Mouse (Mus musculus) limb, embryonic 13.5 days (tissue): ENCODE measurements around the gene Cdh3. TPM values are rescaled to one million over a fixed set of nuclear protein-coding genes. Genes with fewer than 3 reads are reported as not detected.

Experiments
- ATAC-seq: fragments of 200-750 bp; cut with Nextera tagmentation; 2 replicates; pipeline ENCODE4 v1.8.0; 2017; ENCODE audit warnings: low read depth, moderate number of reproducible peaks, moderate TSS enrichment; ENCODE audit not compliant: low FRiP score
- H3K27ac ChIP-seq: fragments of 300-500 bp; sonication (generic); 2 replicates; pipeline ENCODE4 v1.5.1; 2015; ENCODE audit warnings: inconsistent platforms, mild to moderate bottlenecking, moderate library complexity
- H3K27me3 ChIP-seq: fragments of 300-500 bp; sonication (generic); 2 replicates; pipeline ENCODE4 v1.6.1; 2015; ENCODE audit warnings: mild to moderate bottlenecking, inconsistent platforms
- H3K36me3 ChIP-seq: fragments of 300-500 bp; sonication (generic); 2 replicates; pipeline ENCODE4 v1.6.1; 2015; ENCODE audit warnings: inconsistent platforms, mild to moderate bottlenecking, moderate library complexity
- H3K4me1 ChIP-seq: fragments of 300-500 bp; sonication (generic); 2 replicates; pipeline ENCODE4 v1.6.1; 2015; ENCODE audit warnings: inconsistent platforms
- H3K4me2 ChIP-seq: fragments of 300-500 bp; sonication (generic); replicated peaks from 2 replicates; pipeline ENCODE4 v1.6.1; 2015; ENCODE audit warnings: inconsistent platforms, mild to moderate bottlenecking, moderate library complexity
- H3K4me3 ChIP-seq: fragments of 300-500 bp; sonication (generic); 2 replicates; pipeline ENCODE4 v1.5.1; 2015; ENCODE audit warnings: moderate library complexity, mild to moderate bottlenecking, inconsistent platforms
- H3K9ac ChIP-seq: fragments of 300-500 bp; sonication (generic); 2 replicates; pipeline ENCODE4 v1.6.1; 2015; ENCODE audit warnings: mild to moderate bottlenecking, inconsistent platforms
- H3K9me3 ChIP-seq: fragments of 300-500 bp; sonication (generic); 2 replicates; pipeline ENCODE4 v1.6.1; 2016; ENCODE audit warnings: inconsistent platforms
- WGBS: fragments of 180-500 bp; shearing (Covaris S2); methylation state at CpG from one replicate; pipeline ENCODE4 v1.1.7; 2015; 5-methylcytosine and 5-hydroxymethylcytosine counted together
- polyA plus RNA-seq: library from polyadenylated mRNA; unstranded; fragments of >200 nt; fragmentation: Nextera tagmentation; extraction: Ambion mirVana; gene quantifications from 2 replicates; pipeline ENCODE4 v1.2.1, GENCODE M21; 2015

Gene Cdh3
- 55.9 and 57.5 TPM in 2 replicates for polyA plus RNA-seq

GRCm38 (mm10) chr8:106510365-106510975 is at the start of gene Cdh3:
TSS of gene Cdh3 (plus strand) at chr8:106510891.
- peak within 1 kb of the TSS; percentile 96 for H3K27ac ChIP-seq
- no peaks in the 10 kb centered on the region for H3K9me3 ChIP-seq
- H3K4me2 ChIP-seq = peak within 1 kb of the TSS; percentile 83
- H3K4me3 ChIP-seq = peak within 1 kb of the TSS; percentile 64
- peak; percentile 51; the same call in 1 of the 2 replicates for ATAC-seq
- peak within 1 kb of the TSS; percentile 85 for H3K9ac ChIP-seq
- H3K4me1 ChIP-seq = peaks cover 75% of the 10 kb centered on the region
- under 1% methylated on average over 34 of the region's 34 CpGs for WGBS
- H3K36me3 ChIP-seq = 0 out of 2 replicates have a peak, but pooled peaks cover 3% of the 10 kb centered on the region
- peaks cover 8% of the 10 kb centered on the region for H3K27me3 ChIP-seq

GRCm38 (mm10) chr8:106462131-106462530 is 48.6 kb upstream of the Cdh3 start:
- no peak overlapping the region for H3K9ac ChIP-seq
- no peaks in the 10 kb centered on the region for H3K36me3 ChIP-seq
- H3K4me2 ChIP-seq = no peak overlapping the region
- no peaks in the 10 kb centered on the region for H3K4me1 ChIP-seq
- H3K4me3 ChIP-seq = no peak overlapping the region
- WGBS = 75% methylated on average over 5 of the region's 5 CpGs
- H3K27me3 ChIP-seq = no peaks in the 10 kb centered on the region
- no peak for ATAC-seq
- H3K9me3 ChIP-seq = no peaks in the 10 kb centered on the region
- H3K27ac ChIP-seq = no peak overlapping the region

GRCm38 (mm10) chr8:106463795-106464194 is 46.9 kb upstream of the Cdh3 start:
- no peak overlapping the region for H3K4me3 ChIP-seq
- no peaks in the 10 kb centered on the region for H3K27me3 ChIP-seq
- WGBS = 89% methylated on average over 6 of the region's 6 CpGs
- no peak overlapping the region for H3K9ac ChIP-seq
- H3K4me2 ChIP-seq = no peak overlapping the region
- no peaks in the 10 kb centered on the region for H3K36me3 ChIP-seq
- H3K9me3 ChIP-seq = no peaks in the 10 kb centered on the region
- no peak for ATAC-seq
- no peaks in the 10 kb centered on the region for H3K4me1 ChIP-seq
- H3K27ac ChIP-seq = no peak overlapping the region

DNA sequence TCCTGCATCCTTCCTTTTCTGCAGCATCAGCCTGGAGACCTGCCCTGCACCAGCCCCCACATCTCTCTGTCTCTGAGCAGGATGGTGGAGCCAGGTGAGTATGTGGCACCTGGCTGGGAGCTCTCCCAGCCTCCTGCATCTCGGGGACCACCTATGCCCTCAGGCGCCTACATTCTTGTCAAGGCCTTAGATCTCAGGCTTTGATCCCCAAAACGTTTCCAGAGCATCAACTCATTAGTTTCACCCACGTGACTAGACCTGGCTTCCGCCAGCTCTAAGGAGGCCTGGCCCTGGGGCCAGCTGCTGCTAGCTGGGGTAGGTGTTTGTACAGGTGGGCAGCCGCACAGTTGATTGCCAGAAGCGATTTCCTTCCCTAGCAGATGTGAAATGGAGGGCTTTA is 41.2 kb upstream of the Cdh3 start:
- Histone ChIP-seq H3K4me1 (peaks cover 9% of the 10 kb centered on the region), H3K27me3 (no peaks in the 10 kb centered on the region), H3K9ac (no peak overlapping the region), H3K4me3 (no peak overlapping the region), H3K4me2 (no peak overlapping the region), H3K27ac (no peak overlapping the region), H3K36me3 (no peaks in the 10 kb centered on the region), H3K9me3 (no peaks in the 10 kb centered on the region)
- ATAC-seq = peak; percentile 57; the same call in 1 of the 2 replicates
- 12% methylated on average over 7 of the region's 7 CpGs for WGBS

DNA sequence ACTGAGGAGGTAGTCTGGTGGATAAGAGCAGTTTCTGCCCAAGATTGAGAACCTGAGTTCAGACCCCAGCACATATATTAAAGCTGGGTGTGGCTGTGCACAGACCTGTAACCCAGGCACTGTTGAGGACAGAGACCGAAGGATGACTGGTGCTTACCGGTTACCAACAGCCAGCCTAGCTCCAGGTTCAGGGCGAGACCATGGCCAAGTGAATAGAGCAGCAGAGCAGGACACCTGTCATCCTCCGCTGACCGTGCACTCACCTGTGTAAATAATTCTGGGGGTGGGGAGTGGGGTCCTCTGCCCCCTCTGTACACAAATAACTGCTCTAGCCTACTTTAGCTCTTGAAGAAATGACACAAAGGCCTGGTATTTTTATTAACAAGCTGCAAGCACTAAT is 36.7 kb upstream of the Cdh3 start:
- peaks cover 9% of the 10 kb centered on the region for H3K4me1 ChIP-seq
- no peak overlapping the region for H3K9ac ChIP-seq
- WGBS = 92% methylated on average over 5 of the region's 5 CpGs
- no peaks in the 10 kb centered on the region for H3K36me3 ChIP-seq
- ATAC-seq = no peak
- 0 out of 2 replicates have a peak, but pooled peaks cover 5% of the 10 kb centered on the region for H3K9me3 ChIP-seq
- no peaks in the 10 kb centered on the region for H3K27me3 ChIP-seq
- H3K4me2 ChIP-seq = no peak overlapping the region
- no peak overlapping the region for H3K27ac ChIP-seq
- no peak overlapping the region for H3K4me3 ChIP-seq

DNA sequence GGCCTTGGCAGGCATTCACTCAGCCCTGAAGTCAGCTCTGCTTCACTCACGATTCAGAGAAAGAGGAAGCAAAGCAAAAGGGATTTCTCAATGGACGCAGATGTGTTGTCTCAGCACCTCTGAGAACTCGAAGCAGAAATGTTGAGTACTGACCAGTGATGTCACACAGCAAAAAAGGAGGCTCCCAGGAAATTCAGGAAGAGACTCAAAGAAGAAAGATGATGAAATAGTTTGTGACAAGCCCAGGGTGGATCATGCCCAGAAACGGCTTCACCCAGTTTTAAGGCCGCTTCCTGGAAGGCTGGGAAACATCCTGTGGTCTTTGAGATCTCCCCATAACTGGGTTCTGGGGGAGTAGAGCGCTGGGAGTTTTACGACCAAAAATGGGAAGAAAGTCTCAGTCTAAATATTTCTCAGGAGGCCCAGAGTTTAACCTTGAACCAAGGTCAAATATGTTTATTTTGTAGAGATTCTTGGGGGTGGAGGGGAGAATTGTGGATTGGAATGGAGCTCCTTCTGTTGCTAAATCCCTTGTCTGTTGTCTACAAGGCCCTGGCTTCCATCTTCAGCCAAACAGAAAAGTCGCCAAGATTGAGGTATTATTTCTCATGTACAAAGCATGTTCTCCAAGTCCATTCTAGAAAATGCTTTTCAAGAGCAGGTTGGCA is 10.5 kb upstream of the Cdh3 start, which contains the start of gene 6030452D12Rik:
6030452D12Rik (plus strand) TSS at position 505 of the 668 bp plus-strand sequence.
- Histone ChIP-seq H3K4me3 (no peak within 1 kb of the TSS), H3K36me3 (no peaks in the 10 kb centered on the region), H3K4me1 (peaks cover 26% of the 10 kb centered on the region), H3K27ac (peak within 1 kb of the TSS; percentile 40; the same call in 1 of the 2 replicates), H3K4me2 (no peak within 1 kb of the TSS), H3K9me3 (no peaks in the 10 kb centered on the region), H3K9ac (no peak within 1 kb of the TSS), H3K27me3 (no peaks in the 10 kb centered on the region)
- WGBS = 66% methylated on average over 8 of the region's 8 CpGs
- ATAC-seq = no peak

- WGBS = 87% methylated on average over 7 of the region's 7 CpGs
- Histone ChIP-seq H3K4me1 (peaks cover 63% of the 10 kb centered on the region), H3K36me3 (no peaks in the 10 kb centered on the region), H3K27ac (no peak overlapping the region), H3K27me3 (peaks cover 6% of the 10 kb centered on the region), H3K9ac (no peak overlapping the region), H3K9me3 (no peaks in the 10 kb centered on the region), H3K4me3 (no peak overlapping the region), H3K4me2 (no peak overlapping the region)
- ATAC-seq = no peak
Observed at GRCm38 (mm10) chr8:106504241-106504640, 6.5 kb upstream of the Cdh3 start.

GRCm38 (mm10) chr8:106505328-106505965 is 5.2 kb upstream of the Cdh3 start:
- WGBS = 25% methylated on average over 10 of the region's 10 CpGs
- H3K4me3 ChIP-seq = no peak overlapping the region
- H3K27ac ChIP-seq = peak overlapping the region; percentile 73; the same call in 1 of the 2 replicates

DNA sequence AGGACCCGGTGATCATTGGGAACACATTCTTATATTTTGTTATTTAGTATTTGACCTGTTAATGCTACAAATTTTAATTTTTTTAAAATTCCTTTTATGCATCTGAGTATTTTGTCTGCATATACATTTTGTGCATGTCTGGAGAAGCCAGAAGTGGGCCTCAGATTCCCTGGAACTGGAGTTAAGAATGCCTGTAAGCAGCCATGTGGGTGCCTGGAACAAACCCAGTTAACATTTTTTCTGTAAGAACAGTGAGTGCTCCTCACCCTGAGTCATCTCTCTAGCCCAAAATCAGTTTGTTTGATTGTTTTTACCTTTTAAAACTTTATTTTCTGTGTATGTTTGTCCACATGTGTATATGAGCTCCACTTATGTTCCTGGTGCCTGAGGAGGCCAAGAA is 4.6 kb upstream of the Cdh3 start:
- Histone ChIP-seq H3K9me3 (no peaks in the 10 kb centered on the region), H3K4me2 (no peak overlapping the region), H3K27me3 (peaks cover 8% of the 10 kb centered on the region), H3K9ac (no peak overlapping the region), H3K36me3 (no peaks in the 10 kb centered on the region), H3K4me1 (peaks cover 59% of the 10 kb centered on the region), H3K27ac (no peak overlapping the region; the same call in 1 of the 2 replicates), H3K4me3 (no peak overlapping the region)
- WGBS = 73% methylated on average over 1 of the region's 1 CpGs
- ATAC-seq = no peak

More at GRCm38 (mm10) chr8:106505328-106505965, 5.2 kb upstream of the Cdh3 start:
- ATAC-seq = peak; percentile 57
- Histone ChIP-seq H3K4me2 (peak overlapping the region; percentile 23; the same call in 1 of the 2 replicates), H3K27me3 (peaks cover 8% of the 10 kb centered on the region), H3K36me3 (no peaks in the 10 kb centered on the region), H3K9ac (no peak overlapping the region), H3K4me1 (peaks cover 58% of the 10 kb centered on the region), H3K9me3 (no peaks in the 10 kb centered on the region)

GRCm38 (mm10) chr8:106507761-106508331 is 2.8 kb upstream of the Cdh3 start:
- Histone ChIP-seq H3K9ac (peak overlapping the region; percentile 56; the same call in 1 of the 2 replicates), H3K4me2 (peak overlapping the region; percentile 73), H3K4me3 (peak overlapping the region; percentile 38), H3K4me1 (peaks cover 55% of the 10 kb centered on the region), H3K27ac (peak overlapping the region; percentile 73; the same call in 1 of the 2 replicates), H3K27me3 (peaks cover 8% of the 10 kb centered on the region), H3K36me3 (no peaks in the 10 kb centered on the region), H3K9me3 (no peaks in the 10 kb centered on the region)
- peak; percentile 35; the same call in 1 of the 2 replicates for ATAC-seq
- WGBS = under 1% methylated on average over 30 of the region's 30 CpGs

- H3K9ac ChIP-seq = no peak overlapping the region
- no peaks in the 10 kb centered on the region for H3K36me3 ChIP-seq
- H3K4me2 ChIP-seq = peak overlapping the region; percentile 73
- peak overlapping the region; percentile 73; the same call in 1 of the 2 replicates for H3K27ac ChIP-seq
- H3K9me3 ChIP-seq = no peaks in the 10 kb centered on the region
- H3K27me3 ChIP-seq = peaks cover 8% of the 10 kb centered on the region
- H3K4me1 ChIP-seq = peaks cover 61% of the 10 kb centered on the region
- peak overlapping the region; percentile 38; the same call in 1 of the 2 replicates for H3K4me3 ChIP-seq
- WGBS = 32% methylated on average over 3 of the region's 3 CpGs
- ATAC-seq = no peak
Observed at GRCm38 (mm10) chr8:106508456-106508855, 2.2 kb upstream of the Cdh3 start.
